Comparison of ENCODE assay signal across 18 mouse cellular contexts in the genomic region with DNA sequence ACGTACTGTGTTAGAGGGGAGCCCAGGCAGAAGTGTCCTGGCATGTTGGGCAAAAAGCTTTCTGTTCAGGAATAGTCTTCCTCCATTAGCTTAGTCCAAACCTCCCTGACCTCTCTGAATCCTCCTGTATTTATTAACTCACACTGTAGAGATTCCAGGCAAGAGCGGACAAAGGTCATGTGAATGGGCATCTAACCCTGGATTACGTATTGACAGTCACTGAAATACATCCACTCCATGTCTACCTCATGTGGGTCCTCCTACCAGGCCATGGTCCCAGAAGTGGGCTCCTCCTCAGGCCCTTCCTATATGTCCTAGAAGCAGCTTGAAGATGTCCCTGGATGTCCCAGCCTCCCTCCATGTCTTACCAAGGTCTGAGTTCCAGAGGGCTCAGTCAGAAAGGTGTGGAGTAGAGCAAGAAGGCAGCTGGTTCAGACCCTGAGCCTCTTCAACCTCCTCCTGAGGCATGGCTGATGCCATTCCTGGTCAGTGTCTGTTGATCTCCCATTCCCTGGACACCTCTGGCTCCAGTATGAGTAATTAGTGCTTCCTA. TPM values are rescaled to one million over a fixed set of nuclear protein-coding genes. Genes with fewer than 3 reads are reported as not detected.
DNase-seq lines count a peak whose midpoint lies in the region; ATAC-seq and TF ChIP-seq lines count a peak whose summit lies in the region.
"Had no signal": no experiment of that assay in that cellular context is flagged by ENCODE, and none has a peak within 500 bp of the region (broad histone marks: within the 10 kb centered on the region; RNA-seq: fewer than 3 reads in every experiment).

No protein-coding gene starts in this region.

- H3K9ac ChIP-seq in midbrain, embryonic 13.5 days (replicated peaks) = no peak overlapping the region
- H3K9ac ChIP-seq in midbrain, postnatal 0 days (replicated peaks; ENCODE audit: low read length, poor library complexity, severe bottlenecking) = no peak overlapping the region
- no peak overlapping the region for H3K9ac ChIP-seq in kidney, postnatal 0 days (ENCODE audit: low read depth, low read length)
- H3K9ac ChIP-seq in liver, embryonic 15.5 days = no peak overlapping the region
- H3K9ac ChIP-seq: heart, embryonic 15.5 days; hindbrain, embryonic 12.5 days; limb, embryonic 13.5 days; neural tube, embryonic 12.5 days had no signal

- no peaks in the 10 kb centered on the region for H3K4me1 ChIP-seq in midbrain, embryonic 13.5 days (replicated peaks)
- no peaks in the 10 kb centered on the region for H3K4me1 ChIP-seq in midbrain, postnatal 0 days (ENCODE audit: insufficient read depth, low read length)
- no peaks in the 10 kb centered on the region for H3K4me1 ChIP-seq in kidney, postnatal 0 days (replicated peaks; ENCODE audit: insufficient read depth, low read length)
- H3K4me1 ChIP-seq in liver, embryonic 15.5 days (replicated peaks) = no peaks in the 10 kb centered on the region
- H3K4me1 ChIP-seq: forebrain, embryonic 10.5 days; heart, embryonic 15.5 days; hindbrain, embryonic 12.5 days; limb, embryonic 13.5 days; neural tube, embryonic 12.5 days had no signal

- no peak overlapping the region for H3K4me3 ChIP-seq in midbrain, embryonic 13.5 days (replicated peaks)
- no peak overlapping the region for H3K4me3 ChIP-seq in midbrain, postnatal 0 days (ENCODE audit: low read depth, low read length)
- no peak overlapping the region for H3K4me3 ChIP-seq in kidney, postnatal 0 days (replicated peaks; ENCODE audit: low read depth, low read length)
- no peak overlapping the region for H3K4me3 ChIP-seq in liver, embryonic 15.5 days (replicated peaks)
- H3K4me3 ChIP-seq: forebrain, embryonic 10.5 days; heart, embryonic 15.5 days; hindbrain, embryonic 12.5 days; layer of hippocampus, adult 2 months; limb, embryonic 13.5 days; neural tube, embryonic 12.5 days had no signal

- no peaks in the 10 kb centered on the region for H3K9me3 ChIP-seq in midbrain, embryonic 13.5 days
- no peaks in the 10 kb centered on the region for H3K9me3 ChIP-seq in midbrain, postnatal 0 days (ENCODE audit: low read length)
- H3K9me3 ChIP-seq in kidney, postnatal 0 days (replicated peaks; ENCODE audit: low read length) = no peaks in the 10 kb centered on the region
- no peaks in the 10 kb centered on the region for H3K9me3 ChIP-seq in liver, embryonic 15.5 days (replicated peaks)
- H3K9me3 ChIP-seq: forebrain, embryonic 10.5 days; heart, embryonic 15.5 days; hindbrain, embryonic 12.5 days; limb, embryonic 13.5 days; neural tube, embryonic 12.5 days had no signal

- ATAC-seq in midbrain, embryonic 13.5 days = peak; percentile 63; the same call in 1 of the 2 replicates
- ATAC-seq in midbrain, postnatal 0 days (ENCODE audit: low FRiP score) = no peak
- ATAC-seq in kidney, postnatal 0 days (replicated peaks; ENCODE audit: low FRiP score, low read depth) = peak; percentile 87
- peak; percentile 80 for ATAC-seq in liver, embryonic 15.5 days (ENCODE audit: insufficient read depth)

- WGBS in midbrain, embryonic 13.5 days = 87% methylated on average over 3 of the region's 3 CpGs
- WGBS in midbrain, postnatal 0 days = 85% methylated on average over 3 of the region's 3 CpGs
- WGBS in kidney, postnatal 0 days = 75% methylated on average over 3 of the region's 3 CpGs
- 66% methylated on average over 3 of the region's 3 CpGs for WGBS in liver, embryonic 15.5 days (ENCODE audit: insufficient replicate concordance)

- no peak for DNase-seq in midbrain, postnatal 0 days (ENCODE audit: low spot score)
- peak; percentile 85 for DNase-seq in kidney, adult 11 months
- peak; percentile 47 for DNase-seq in kidney, postnatal 0 days (ENCODE audit: low spot score)
- no peak for DNase-seq in gastrocnemius, adult 18-20 months (ENCODE audit: low spot score)
- DNase-seq in T-cell, adult 2 months (ENCODE audit: low spot score) = no peak
- no peak for DNase-seq in adrenal gland, postnatal 4 days (ENCODE audit: low spot score in 2 of 2)
- DNase-seq: cerebellum, adult 18-20 months; lung, postnatal 14 days; right cerebral cortex, postnatal 25 days; thymus, adult 18-20 months had no signal

- H3K36me3 ChIP-seq in midbrain, embryonic 13.5 days = peaks cover 26% of the 10 kb centered on the region
- H3K36me3 ChIP-seq in midbrain, postnatal 0 days (ENCODE audit: insufficient read depth, low read length) = peaks cover 9% of the 10 kb centered on the region
- 0 out of 2 replicates have a peak, but pooled peaks cover 4% of the 10 kb centered on the region for H3K36me3 ChIP-seq in kidney, postnatal 0 days (ENCODE audit: insufficient read depth, low read length)
- peaks cover 4% of the 10 kb centered on the region for H3K36me3 ChIP-seq in liver, embryonic 15.5 days (replicated peaks)

- no peak for TF ChIP-seq CTCF in midbrain, postnatal 0 days (IDR thresholded peaks at IDR 0.05)
- TF ChIP-seq CTCF in kidney, postnatal 0 days (IDR thresholded peaks at IDR 0.05; ENCODE audit: low read depth) = no peak

- no peak overlapping the region for H3K4me2 ChIP-seq in midbrain, embryonic 13.5 days (replicated peaks)
- no peak overlapping the region for H3K4me2 ChIP-seq in midbrain, postnatal 0 days (ENCODE audit: low read depth, low read length, poor library complexity, severe bottlenecking)
- no peak overlapping the region for H3K4me2 ChIP-seq in kidney, postnatal 0 days (ENCODE audit: low read length)
- H3K4me2 ChIP-seq in liver, embryonic 15.5 days = peak overlapping the region; percentile 23; the same call in 1 of the 2 replicates
- H3K4me2 ChIP-seq: heart, embryonic 15.5 days; hindbrain, embryonic 12.5 days; limb, embryonic 13.5 days; neural tube, embryonic 12.5 days had no signal

- no peak overlapping the region for H3K27ac ChIP-seq in midbrain, embryonic 13.5 days
- H3K27ac ChIP-seq in midbrain, postnatal 0 days (ENCODE audit: low read depth, low read length) = no peak overlapping the region
- peak overlapping the region; percentile 76 for H3K27ac ChIP-seq in kidney, postnatal 0 days
- peak overlapping the region; percentile 65; the same call in 1 of the 2 replicates for H3K27ac ChIP-seq in liver, embryonic 15.5 days (replicated peaks)
- H3K27ac ChIP-seq: forebrain, embryonic 10.5 days; heart, embryonic 15.5 days; hindbrain, embryonic 12.5 days; layer of hippocampus, adult 2 months; limb, embryonic 13.5 days; neural tube, embryonic 12.5 days had no signal

- H3K27me3 ChIP-seq in midbrain, embryonic 13.5 days = no peaks in the 10 kb centered on the region
- no peaks in the 10 kb centered on the region for H3K27me3 ChIP-seq in midbrain, postnatal 0 days (ENCODE audit: insufficient read depth, low read length)
- no peaks in the 10 kb centered on the region for H3K27me3 ChIP-seq in kidney, postnatal 0 days (ENCODE audit: insufficient read depth, low read length)
- H3K27me3 ChIP-seq in liver, embryonic 15.5 days = no peaks in the 10 kb centered on the region
- H3K27me3 ChIP-seq: heart, embryonic 15.5 days; hindbrain, embryonic 12.5 days; limb, embryonic 13.5 days; neural tube, embryonic 12.5 days had no signal

RNA-seq across cellular contexts. Expression of a gene that starts 14.0 kb away (rescaled TPM):
- 0.11 and 0.21 TPM in 2 replicates for polyA plus RNA-seq in midbrain, embryonic 13.5 days (2015; fragmentation: Nextera tagmentation; extraction: Ambion mirVana)
- total RNA-seq in midbrain, postnatal 0 days (2014; rRNA removed) = 3.1 and 4.0 TPM in 2 replicates
- polyA plus RNA-seq in midbrain, postnatal 0 days (2015; fragmentation: Nextera tagmentation; extraction: Ambion mirVana) = 0.53 and 0.68 TPM in 2 replicates
- 35.6 and 38.6 TPM in 2 replicates for polyA plus RNA-seq in kidney, postnatal 0 days (2015; fragmentation: Nextera tagmentation; extraction: Ambion mirVana)
- polyA plus RNA-seq in liver, embryonic 15.5 days (2015; fragmentation: Nextera tagmentation; extraction: Ambion mirVana) = 0.89 TPM in 2 replicates
- total RNA-seq in gastrocnemius, adult 18-20 months (2021) = 1 to 10 TPM; 4.3 to 5.2 TPM
- total RNA-seq in adrenal gland, postnatal 4 days (2021) = 10 to 100 TPM in 1 of 2 experiments, 1 to 10 TPM in 1; 1.9 to 24.2 TPM

Comparison
In these comparisons a context has a peak if more than half of its experiments do, and no peak if none do; other contexts are left out.
1. H3K27ac ChIP-seq: peak in kidney, postnatal 0 days (single experiment) and liver, embryonic 15.5 days (single experiment); none in midbrain, embryonic 13.5 days (single experiment) and midbrain, postnatal 0 days (single experiment).
2. DNase-seq: peak in kidney, adult 11 months (single experiment) and kidney, postnatal 0 days (single experiment); none in midbrain, postnatal 0 days (single experiment), gastrocnemius, adult 18-20 months (single experiment), T-cell, adult 2 months (single experiment) and adrenal gland, postnatal 4 days (0 of 2).
3. RNA of a gene that starts 14.0 kb away (polyA plus RNA-seq): 35.6 to 38.6 TPM in kidney, postnatal 0 days; 0.89 TPM in liver, embryonic 15.5 days, 0.53 to 0.68 TPM in midbrain, postnatal 0 days and 0.11 to 0.21 TPM in midbrain, embryonic 13.5 days; every median in the first group is over 10 times any median in the second.